Mouse (Mus musculus): Measurements from ENCODE around the gene Gm12166. TPM values are rescaled to one million over a fixed set of nuclear protein-coding genes. Genes with fewer than 3 reads are reported as not detected.
A peak's percentile ranks its signal among the peaks of the same experiment; 100 is the strongest.

The Gm12166 gene
- total and polyA plus RNA-seq, 3 experiments = 1.2 to 4.6 (median 1.6) TPM

GRCm38 (mm10) chr11:46032956-46033355, 19.2 kb downstream of the Gm12166 start:
- WGBS = 87% methylated on average over 7 of the region's 7 CpGs
- Histone ChIP-seq H3K27ac (no peak overlapping the region), H3K27me3 (ENCODE audit: control insufficient read depth, insufficient read depth, low read length) (no peaks in the 10 kb centered on the region), H3K9ac (ENCODE audit: low read depth, low read length) (no peak overlapping the region), H3K36me3 (ENCODE audit: control insufficient read depth, insufficient read depth, low read length) (no peaks in the 10 kb centered on the region), H3K4me1 (ENCODE audit: control insufficient read depth, insufficient read depth, low read length) (no peaks in the 10 kb centered on the region; the same call in 1 of the 2 replicates), H3K79me2 (replicated peaks; ENCODE audit: control insufficient read depth, insufficient read depth, low read length) (no peaks in the 10 kb centered on the region), H3K4me3 (no peak overlapping the region)
- DNase-seq = no peak
- intact Hi-C loops (cut with DNase I) = no loop called here
- TF ChIP-seq CTCF (IDR thresholded peaks at IDR 0.05) = no peak
- TF ChIP-seq EP300 (IDR thresholded peaks at IDR 0.05; ENCODE audit: insufficient read depth, low read depth, low read length) = no peak
- TF ChIP-seq POLR2A (IDR thresholded peaks at IDR 0.05; ENCODE audit: insufficient read depth, low read depth, low read length) = no peak

- WGBS = 59% methylated on average over 3 of the region's 3 CpGs
- Histone ChIP-seq H3K79me2 (replicated peaks; ENCODE audit: control insufficient read depth, insufficient read depth, low read length) (no peaks in the 10 kb centered on the region), H3K9ac (ENCODE audit: low read depth, low read length) (no peak overlapping the region), H3K27me3 (ENCODE audit: control insufficient read depth, insufficient read depth, low read length) (no peaks in the 10 kb centered on the region), H3K27ac (no peak overlapping the region), H3K4me1 (ENCODE audit: control insufficient read depth, insufficient read depth, low read length) (no peaks in the 10 kb centered on the region; the same call in 1 of the 2 replicates), H3K36me3 (ENCODE audit: control insufficient read depth, insufficient read depth, low read length) (no peaks in the 10 kb centered on the region), H3K4me3 (no peak overlapping the region)
- TF ChIP-seq CTCF (IDR thresholded peaks at IDR 0.05) = peak; percentile 46
- no peak for TF ChIP-seq EP300 (IDR thresholded peaks at IDR 0.05; ENCODE audit: insufficient read depth, low read depth, low read length)
- no peak for TF ChIP-seq POLR2A (IDR thresholded peaks at IDR 0.05; ENCODE audit: insufficient read depth, low read depth, low read length)
- intact Hi-C loops (cut with DNase I) = no loop called here
- DNase-seq = no peak
Measured at GRCm38 (mm10) chr11:46031470-46031869, 20.7 kb downstream of the Gm12166 start.

GRCm38 (mm10) chr11:46030026-46030425, 22.1 kb downstream of the Gm12166 start:
- Histone ChIP-seq H3K4me1 (ENCODE audit: control insufficient read depth, insufficient read depth, low read length) (no peaks in the 10 kb centered on the region; the same call in 1 of the 2 replicates), H3K4me3 (no peak overlapping the region), H3K27me3 (ENCODE audit: control insufficient read depth, insufficient read depth, low read length) (no peaks in the 10 kb centered on the region), H3K27ac (no peak overlapping the region), H3K9ac (ENCODE audit: low read depth, low read length) (no peak overlapping the region), H3K79me2 (replicated peaks; ENCODE audit: control insufficient read depth, insufficient read depth, low read length) (no peaks in the 10 kb centered on the region), H3K36me3 (ENCODE audit: control insufficient read depth, insufficient read depth, low read length) (no peaks in the 10 kb centered on the region)
- no peak for DNase-seq
- TF ChIP-seq CTCF (IDR thresholded peaks at IDR 0.05) (no peak), EP300 (IDR thresholded peaks at IDR 0.05; ENCODE audit: insufficient read depth, low read depth, low read length) (no peak), POLR2A (IDR thresholded peaks at IDR 0.05; ENCODE audit: insufficient read depth, low read depth, low read length) (no peak)
- intact Hi-C loops (cut with DNase I) = no loop called here
- 92% methylated on average over 2 of the region's 2 CpGs for WGBS

- no peaks in the 10 kb centered on the region for H3K79me2 ChIP-seq (replicated peaks; ENCODE audit: control insufficient read depth, insufficient read depth, low read length)
- no peak overlapping the region for H3K27ac ChIP-seq
- TF ChIP-seq CTCF (IDR thresholded peaks at IDR 0.05) (no peak), POLR2A (IDR thresholded peaks at IDR 0.05; ENCODE audit: insufficient read depth, low read depth, low read length) (no peak), EP300 (IDR thresholded peaks at IDR 0.05; ENCODE audit: insufficient read depth, low read depth, low read length) (no peak)
- WGBS = 11% methylated on average over 2 of the region's 2 CpGs
- no peak overlapping the region for H3K9ac ChIP-seq (ENCODE audit: low read depth, low read length)
- H3K27me3 ChIP-seq (ENCODE audit: control insufficient read depth, insufficient read depth, low read length) = no peaks in the 10 kb centered on the region
- no peak overlapping the region for H3K4me3 ChIP-seq
- H3K36me3 ChIP-seq (ENCODE audit: control insufficient read depth, insufficient read depth, low read length) = no peaks in the 10 kb centered on the region
- no peak for DNase-seq
- H3K4me1 ChIP-seq (ENCODE audit: control insufficient read depth, insufficient read depth, low read length) = no peaks in the 10 kb centered on the region; the same call in 1 of the 2 replicates
- intact Hi-C loops (cut with DNase I) = no loop called here
Measured at GRCm38 (mm10) chr11:46029485-46029884, 22.6 kb downstream of the Gm12166 start.

- no peaks in the 10 kb centered on the region for H3K36me3 ChIP-seq (ENCODE audit: control insufficient read depth, insufficient read depth, low read length)
- 87% methylated on average over 6 of the region's 6 CpGs for WGBS
- intact Hi-C loops (cut with DNase I) = no loop called here
Measured at GRCm38 (mm10) chr11:46027952-46028814, 23.9 kb downstream of the Gm12166 start.

GRCm38 (mm10) chr11:46025962-46026392, 26.1 kb downstream of the Gm12166 start:
- no peak overlapping the region for H3K4me3 ChIP-seq
- intact Hi-C loops (cut with DNase I) = no loop called here
- no peaks in the 10 kb centered on the region for H3K27me3 ChIP-seq (ENCODE audit: control insufficient read depth, insufficient read depth, low read length)
- DNase-seq = peak in 1 of 2 experiments; percentile 18
- WGBS = 33% methylated on average over 7 of the region's 7 CpGs
- H3K36me3 ChIP-seq (ENCODE audit: control insufficient read depth, insufficient read depth, low read length) = no peaks in the 10 kb centered on the region
- no peaks in the 10 kb centered on the region; the same call in 1 of the 2 replicates for H3K4me1 ChIP-seq (ENCODE audit: control insufficient read depth, insufficient read depth, low read length)
- no peak overlapping the region for H3K9ac ChIP-seq (ENCODE audit: low read depth, low read length)
- no peaks in the 10 kb centered on the region for H3K79me2 ChIP-seq (replicated peaks; ENCODE audit: control insufficient read depth, insufficient read depth, low read length)
- TF ChIP-seq CTCF (IDR thresholded peaks at IDR 0.05) (no peak), POLR2A (IDR thresholded peaks at IDR 0.05; ENCODE audit: insufficient read depth, low read depth, low read length) (no peak), EP300 (IDR thresholded peaks at IDR 0.05; ENCODE audit: insufficient read depth, low read depth, low read length) (no peak)
- H3K27ac ChIP-seq = no peak overlapping the region

More at GRCm38 (mm10) chr11:46027952-46028814, 23.9 kb downstream of the Gm12166 start:
- TF ChIP-seq EP300 (IDR thresholded peaks at IDR 0.05; ENCODE audit: insufficient read depth, low read depth, low read length) (no peak), POLR2A (IDR thresholded peaks at IDR 0.05; ENCODE audit: insufficient read depth, low read depth, low read length) (no peak), CTCF (IDR thresholded peaks at IDR 0.05) (no peak)
- H3K27ac ChIP-seq = no peak overlapping the region
- H3K27me3 ChIP-seq (ENCODE audit: control insufficient read depth, insufficient read depth, low read length) = no peaks in the 10 kb centered on the region
- no peak overlapping the region for H3K4me3 ChIP-seq
- H3K79me2 ChIP-seq (replicated peaks; ENCODE audit: control insufficient read depth, insufficient read depth, low read length) = no peaks in the 10 kb centered on the region
- no peaks in the 10 kb centered on the region; the same call in 1 of the 2 replicates for H3K4me1 ChIP-seq (ENCODE audit: control insufficient read depth, insufficient read depth, low read length)
- no peak for DNase-seq
- no peak overlapping the region for H3K9ac ChIP-seq (ENCODE audit: low read depth, low read length)

All from heart, adult 2 months (tissue).